Mouse (Mus musculus) adrenal gland, postnatal 36 days (tissue): ENCODE measurements around the gene Kif21a. TPM values are rescaled to one million over a fixed set of nuclear protein-coding genes. Genes with fewer than 3 reads are reported as not detected.

Experiments used
- DNase-seq, 2 experiments: peaks; one replicate each; pipeline ENCODE4 v3.0.0; 2021; ENCODE audit warnings: mixed read lengths in 1 of 2
- total RNA-seq, 2 experiments: library from RNA; stranded (reverse); gene quantifications; 2 replicates each; pipeline ENCODE4 v1.2.3; 2021

Gene Kif21a
- total RNA-seq, 2 experiments from 2014 or later, result 16.6 to 20.1 TPM

- no peak for DNase-seq
Measured at GRCm38 (mm10) chr15:91018161-91018860, 31.4 kb downstream of the Kif21a start.

- no peak for DNase-seq
Measured at GRCm38 (mm10) chr15:91017261-91018160, 32.2 kb downstream of the Kif21a start.

- DNase-seq, result no peak
Measured at GRCm38 (mm10) chr15:91016366-91016765, 33.4 kb downstream of the Kif21a start.

- peak in 1 of 2 experiments; percentile 9 for DNase-seq
Measured at GRCm38 (mm10) chr15:91012793-91013580, 36.8 kb downstream of the Kif21a start.

- DNase-seq, result no peak
Measured at GRCm38 (mm10) chr15:91010218-91010617, 39.5 kb downstream of the Kif21a start.

GRCm38 (mm10) chr15:91007123-91007830, 42.5 kb downstream of the Kif21a start:
- DNase-seq, result no peak

- DNase-seq, result peak; percentile 18 to 36
Measured at GRCm38 (mm10) chr15:91004726-91005125, 45.0 kb downstream of the Kif21a start.

GRCm38 (mm10) chr15:91001037-91001616, 48.6 kb downstream of the Kif21a start:
- no peak for DNase-seq

GRCm38 (mm10) chr15:91000280-91001036, 49.3 kb downstream of the Kif21a start:
- DNase-seq, result no peak

GRCm38 (mm10) chr15:90992871-90993270, 56.9 kb downstream of the Kif21a start:
- DNase-seq, result no peak

GRCm38 (mm10) chr15:90992388-90992787, 57.4 kb downstream of the Kif21a start:
- peak; percentile 38 to 48 for DNase-seq

GRCm38 (mm10) chr15:90991843-90992242, 57.9 kb downstream of the Kif21a start:
- DNase-seq, result no peak

- no peak for DNase-seq
Measured at GRCm38 (mm10) chr15:90987714-90988250, 62.0 kb downstream of the Kif21a start.

GRCm38 (mm10) chr15:90975914-90976313, 73.8 kb downstream of the Kif21a start:
- DNase-seq, result no peak

GRCm38 (mm10) chr15:90971914-90972767, 77.6 kb downstream of the Kif21a start:
- DNase-seq, result no peak

- DNase-seq, result no peak
Measured at GRCm38 (mm10) chr15:90963320-90963719, 86.4 kb downstream of the Kif21a start.

GRCm38 (mm10) chr15:90962548-90962947, 87.2 kb downstream of the Kif21a start:
- no peak for DNase-seq

GRCm38 (mm10) chr15:90960831-90961554, 88.8 kb downstream of the Kif21a start:
- no peak for DNase-seq

GRCm38 (mm10) chr15:90951383-90951782, 98.4 kb downstream of the Kif21a start:
- no peak for DNase-seq
